Mouse (Mus musculus) cerebellum, adult 9-11 months (tissue): ENCODE data around the gene C130074G19Rik.

Experiments used
- DNase-seq: peaks from one replicate; pipeline ENCODE4 v3.0.0; 2022

The C130074G19Rik gene

DNA sequence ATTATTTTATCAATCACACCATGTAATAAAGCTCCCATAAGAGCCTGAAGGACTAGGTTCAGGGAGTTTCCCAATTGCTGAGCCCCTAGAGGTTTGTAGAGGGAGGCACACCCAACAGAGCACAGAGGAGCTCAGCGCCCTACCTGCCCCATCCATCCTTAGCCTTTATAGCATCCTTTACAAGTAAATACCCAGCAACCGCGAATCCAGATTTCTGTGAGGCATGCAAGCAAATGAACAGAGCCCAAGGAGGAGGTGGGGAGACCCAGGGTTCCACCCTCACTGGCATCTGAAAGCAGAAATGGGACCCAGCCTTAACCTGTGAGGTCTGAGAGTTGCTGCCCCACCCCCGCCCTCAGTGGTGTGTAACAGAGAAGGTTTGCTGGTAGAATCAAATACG, 46.7 kb downstream of the C130074G19Rik start:
- no peak for DNase-seq

DNA sequence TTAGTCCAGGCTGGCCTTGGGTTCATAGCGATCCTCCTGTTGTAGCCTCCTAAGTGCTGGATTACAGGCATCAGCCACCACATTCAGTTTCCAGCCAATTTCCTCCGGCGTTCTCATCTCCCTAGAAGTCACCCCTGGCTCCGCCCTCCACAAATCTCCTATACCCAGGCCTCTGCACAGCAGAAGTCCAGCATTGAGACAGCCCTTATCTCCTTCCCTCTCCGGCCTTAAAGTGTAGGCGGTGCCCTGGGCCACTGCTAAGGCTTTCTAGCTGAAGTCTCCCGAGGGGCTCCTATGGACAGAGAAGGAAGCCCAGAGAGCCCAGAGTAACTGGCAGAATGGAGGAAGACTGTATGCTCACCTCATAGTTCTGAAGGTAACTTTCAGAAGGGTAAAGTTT, 49.5 kb downstream of the C130074G19Rik start:
- DNase-seq = no peak

- DNase-seq = no peak
Observed at GRCm38 (mm10) chr1:184832211-184832610, 50.8 kb downstream of the C130074G19Rik start.

DNA sequence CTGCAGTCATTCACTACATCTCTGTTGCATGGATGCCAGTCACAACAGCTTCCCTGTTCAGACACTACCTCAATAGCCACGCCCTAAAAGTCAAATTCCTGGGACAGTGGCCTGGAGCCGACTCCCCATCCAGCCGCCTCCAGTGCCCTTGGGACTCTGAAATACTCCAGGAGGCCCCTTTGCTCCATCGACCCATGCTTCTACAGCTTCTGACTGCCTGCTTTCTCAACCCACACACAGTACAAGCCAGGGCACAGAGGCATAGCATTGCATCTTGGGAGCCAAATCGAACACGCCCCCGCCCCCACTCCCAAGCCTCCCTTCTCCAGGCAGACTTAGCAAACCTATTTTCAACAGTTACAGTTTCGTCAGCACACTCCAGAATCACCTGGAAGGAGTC, 53.1 kb downstream of the C130074G19Rik start:
- no peak for DNase-seq

- DNase-seq = no peak
Observed at GRCm38 (mm10) chr1:184827175-184827701, 55.8 kb downstream of the C130074G19Rik start.

- no peak for DNase-seq
Observed at GRCm38 (mm10) chr1:184825093-184825492, 57.9 kb downstream of the C130074G19Rik start.

DNA sequence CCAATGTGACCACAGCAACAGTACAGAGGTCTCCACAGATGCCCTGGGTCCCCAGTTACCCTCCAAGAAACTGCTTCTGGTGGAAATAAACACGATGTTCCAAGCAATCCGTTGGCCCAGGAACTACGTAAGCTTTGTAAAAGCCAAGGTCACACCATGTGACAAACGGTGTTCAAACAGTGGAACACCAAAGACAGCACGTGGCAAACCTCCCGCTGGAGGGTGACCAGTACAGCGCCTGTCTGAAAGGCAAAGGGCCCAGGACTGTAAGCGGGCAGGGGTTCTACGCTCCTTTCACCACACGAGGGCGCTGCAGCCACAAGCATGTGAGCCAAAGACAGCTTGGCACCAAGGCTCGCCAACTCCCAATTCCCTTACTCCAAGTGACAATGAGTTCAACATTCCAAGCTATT, 58.6 kb downstream of the C130074G19Rik start:
- DNase-seq = peak; percentile 79

GRCm38 (mm10) chr1:184822678-184823077, 60.3 kb downstream of the C130074G19Rik start:
- DNase-seq = no peak
